Mouse (Mus musculus) forebrain, embryonic 12.5 days (tissue): Measurements from ENCODE around the gene Ldah. TPM values are rescaled to one million over a fixed set of nuclear protein-coding genes. Genes with fewer than 3 reads are reported as not detected.

Experiments
- ATAC-seq: fragments of 200-750 bp; cut with Nextera tagmentation; 2 replicates; pipeline ENCODE4 v1.8.0; 2017; ENCODE audit warnings: moderate TSS enrichment; ENCODE audit not compliant: low FRiP score
- H3K27ac ChIP-seq: fragments of 300-500 bp; sonication (generic); 2 replicates; pipeline ENCODE4 v1.5.1; 2016; ENCODE audit warnings: mild to moderate bottlenecking
- H3K27me3 ChIP-seq: fragments of 300-500 bp; sonication (generic); 2 replicates; pipeline ENCODE4 v1.6.1; 2016; ENCODE audit warnings: mild to moderate bottlenecking
- H3K36me3 ChIP-seq: fragments of 300-500 bp; sonication (generic); replicated peaks from 2 replicates; pipeline ENCODE4 v1.6.1; 2016; ENCODE audit warnings: mild to moderate bottlenecking
- H3K4me1 ChIP-seq: fragments of 300-500 bp; sonication (generic); 2 replicates; pipeline ENCODE4 v1.6.1; 2016
- H3K4me2 ChIP-seq: fragments of 300-500 bp; sonication (generic); 2 replicates; pipeline ENCODE4 v1.6.1; 2016; ENCODE audit warnings: mild to moderate bottlenecking, moderate library complexity
- H3K4me3 ChIP-seq: fragments of 300-500 bp; sonication (generic); replicated peaks from 2 replicates; pipeline ENCODE4 v1.5.1; 2016; ENCODE audit warnings: mild to moderate bottlenecking
- H3K9ac ChIP-seq: fragments of 300-500 bp; sonication (generic); 2 replicates; pipeline ENCODE4 v1.6.1; 2016; ENCODE audit warnings: mild to moderate bottlenecking
- H3K9me3 ChIP-seq: fragments of 300-500 bp; sonication (generic); 2 replicates; pipeline ENCODE4 v1.6.1; 2016
- WGBS: fragments of 180-500 bp; shearing (Covaris S2); methylation state at CpG from one replicate; pipeline ENCODE4 v1.1.7; 2016; 5-methylcytosine and 5-hydroxymethylcytosine counted together
- polyA plus RNA-seq: library from polyadenylated mRNA; unstranded; fragments of >200 nt; fragmentation: Nextera tagmentation; extraction: Ambion mirVana; gene quantifications from 2 replicates; pipeline ENCODE4 v1.2.1, GENCODE M21; 2016

The Ldah gene
- polyA plus RNA-seq, 1 experiment from 2014 or later, result 70.3 TPM

- no peaks in the 10 kb centered on the region for H3K9me3 ChIP-seq
- H3K4me3 ChIP-seq, result no peak overlapping the region
- no peak overlapping the region for H3K4me2 ChIP-seq
- peaks cover 5% of the 10 kb centered on the region; the same call in 1 of the 2 replicates for H3K36me3 ChIP-seq
- no peak overlapping the region for H3K27ac ChIP-seq
- H3K4me1 ChIP-seq, result no peaks in the 10 kb centered on the region
- WGBS, result 99% methylated on average over 3 of the region's 3 CpGs
- no peak overlapping the region for H3K9ac ChIP-seq
- no peaks in the 10 kb centered on the region for H3K27me3 ChIP-seq
- ATAC-seq, result no peak
Observed at GRCm38 (mm10) chr12:8231101-8231500, 23.2 kb downstream of the Ldah start.

DNA sequence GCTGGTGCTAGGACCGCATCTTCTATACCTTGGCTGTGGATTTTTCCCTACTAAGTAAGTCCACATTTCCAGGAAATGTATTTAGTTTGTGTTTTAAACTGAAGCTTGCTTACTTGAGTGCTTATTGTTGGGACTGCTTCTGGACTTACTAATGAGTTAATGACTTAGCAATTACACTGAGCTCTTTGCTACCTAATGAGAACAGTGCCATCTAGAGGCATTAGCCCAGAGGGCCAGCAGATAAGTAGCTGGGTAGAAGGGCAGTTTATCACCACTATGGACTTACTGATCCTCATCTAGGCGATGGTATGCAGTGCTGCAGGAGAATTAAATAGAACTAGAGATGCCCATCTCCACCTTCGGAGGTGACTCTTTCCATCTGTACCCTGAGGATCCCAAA, 24.8 kb downstream of the Ldah start:
- WGBS, result 83% methylated on average over 3 of the region's 3 CpGs
- Histone ChIP-seq H3K36me3 (peaks cover 5% of the 10 kb centered on the region; the same call in 1 of the 2 replicates), H3K9ac (no peak overlapping the region), H3K4me1 (no peaks in the 10 kb centered on the region), H3K27ac (no peak overlapping the region), H3K4me2 (no peak overlapping the region), H3K27me3 (no peaks in the 10 kb centered on the region), H3K4me3 (no peak overlapping the region), H3K9me3 (no peaks in the 10 kb centered on the region)
- no peak for ATAC-seq

GRCm38 (mm10) chr12:8242181-8242580, 34.3 kb downstream of the Ldah start:
- Histone ChIP-seq H3K4me1 (no peaks in the 10 kb centered on the region), H3K4me3 (no peak overlapping the region), H3K4me2 (no peak overlapping the region), H3K27ac (no peak overlapping the region), H3K9me3 (no peaks in the 10 kb centered on the region), H3K27me3 (no peaks in the 10 kb centered on the region), H3K36me3 (0 out of 2 replicates have a peak, but pooled peaks cover 4% of the 10 kb centered on the region), H3K9ac (no peak overlapping the region)
- no peak for ATAC-seq
- WGBS, result 85% methylated on average over 3 of the region's 3 CpGs

DNA sequence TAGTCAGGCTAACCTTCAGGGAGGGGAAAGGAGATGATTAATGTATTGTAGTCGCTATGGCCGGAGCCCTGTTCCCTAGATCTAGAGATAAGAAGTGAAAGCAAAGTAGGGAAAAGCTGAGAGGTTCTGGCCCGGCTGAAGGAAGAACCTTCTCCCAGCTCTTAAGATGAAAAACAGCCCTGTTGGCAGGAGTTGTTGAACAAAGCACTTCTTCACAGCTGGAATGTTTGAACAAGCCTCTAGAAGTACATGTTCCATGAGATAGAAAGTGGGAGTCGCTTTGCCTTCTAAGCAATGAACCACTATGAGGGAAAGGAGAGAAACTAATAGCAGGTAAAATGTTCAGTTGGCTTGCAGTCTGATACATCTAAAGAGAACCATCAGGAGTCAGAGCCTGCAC, 36.8 kb downstream of the Ldah start:
- H3K4me1 ChIP-seq, result no peaks in the 10 kb centered on the region
- no peaks in the 10 kb centered on the region for H3K27me3 ChIP-seq
- 0 out of 2 replicates have a peak, but pooled peaks cover 4% of the 10 kb centered on the region for H3K36me3 ChIP-seq
- H3K9ac ChIP-seq, result no peak overlapping the region
- H3K9me3 ChIP-seq, result no peaks in the 10 kb centered on the region
- H3K4me2 ChIP-seq, result no peak overlapping the region
- H3K4me3 ChIP-seq, result no peak overlapping the region
- WGBS, result 87% methylated on average over 4 of the region's 4 CpGs
- H3K27ac ChIP-seq, result no peak overlapping the region
- ATAC-seq, result no peak

DNA sequence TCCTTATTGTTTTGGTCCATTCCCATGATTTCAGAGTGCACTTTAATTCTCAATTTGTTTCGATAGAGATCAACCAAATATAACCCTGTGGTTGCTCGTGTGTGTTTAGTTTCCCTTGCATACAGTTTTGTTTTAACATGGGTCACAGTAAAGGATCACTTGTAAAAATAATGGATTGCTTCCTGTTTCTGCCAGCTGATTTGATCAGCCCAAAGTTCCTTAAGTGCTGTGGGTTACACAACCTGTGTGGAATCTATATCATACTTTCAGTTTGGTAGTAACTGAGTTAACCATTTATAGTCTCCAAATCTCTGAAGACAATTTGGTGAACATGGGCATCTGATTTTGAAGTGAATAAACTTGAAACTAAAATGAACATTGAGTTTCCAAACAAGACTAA, 52.4 kb downstream of the Ldah start:
- Histone ChIP-seq H3K27ac (no peak overlapping the region), H3K9ac (no peak overlapping the region), H3K4me2 (no peak overlapping the region), H3K9me3 (no peaks in the 10 kb centered on the region), H3K36me3 (no peaks in the 10 kb centered on the region), H3K27me3 (no peaks in the 10 kb centered on the region), H3K4me1 (no peaks in the 10 kb centered on the region), H3K4me3 (no peak overlapping the region)
- WGBS, result 81% methylated on average over 2 of the region's 2 CpGs
- ATAC-seq, result no peak

DNA sequence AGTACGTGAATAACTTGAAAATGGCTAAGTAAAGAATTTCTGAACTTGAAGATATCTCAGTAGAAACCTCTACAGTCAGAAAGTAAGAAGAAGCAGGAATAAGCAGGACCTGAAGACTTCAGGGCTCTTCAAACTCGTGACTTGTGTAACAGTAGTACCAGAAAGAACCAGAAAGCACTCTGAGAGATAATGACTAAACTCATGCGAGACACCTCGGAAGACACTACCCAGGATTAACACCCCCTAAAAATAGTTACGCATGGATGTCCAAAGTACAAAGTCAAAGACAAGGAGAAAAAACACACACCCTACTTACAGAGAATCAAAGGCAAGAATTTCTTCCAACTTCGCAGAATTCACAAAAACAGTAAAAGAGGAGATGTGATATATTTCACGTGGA, 58.4 kb downstream of the Ldah start:
- Histone ChIP-seq H3K27ac (no peak overlapping the region), H3K4me3 (no peak overlapping the region), H3K27me3 (no peaks in the 10 kb centered on the region), H3K9ac (no peak overlapping the region), H3K9me3 (no peaks in the 10 kb centered on the region), H3K4me1 (no peaks in the 10 kb centered on the region), H3K36me3 (no peaks in the 10 kb centered on the region; the same call in 1 of the 2 replicates), H3K4me2 (no peak overlapping the region)
- 90% methylated on average over 7 of the region's 7 CpGs for WGBS
- no peak for ATAC-seq

- Histone ChIP-seq H3K4me2 (no peak overlapping the region), H3K27me3 (no peaks in the 10 kb centered on the region), H3K4me1 (no peaks in the 10 kb centered on the region), H3K36me3 (no peaks in the 10 kb centered on the region; the same call in 1 of the 2 replicates), H3K9me3 (no peaks in the 10 kb centered on the region), H3K4me3 (no peak overlapping the region), H3K9ac (no peak overlapping the region), H3K27ac (no peak overlapping the region)
- WGBS, result 95% methylated on average over 11 of the region's 11 CpGs
- ATAC-seq, result no peak
Observed at GRCm38 (mm10) chr12:8269627-8270026, 61.7 kb downstream of the Ldah start.

DNA sequence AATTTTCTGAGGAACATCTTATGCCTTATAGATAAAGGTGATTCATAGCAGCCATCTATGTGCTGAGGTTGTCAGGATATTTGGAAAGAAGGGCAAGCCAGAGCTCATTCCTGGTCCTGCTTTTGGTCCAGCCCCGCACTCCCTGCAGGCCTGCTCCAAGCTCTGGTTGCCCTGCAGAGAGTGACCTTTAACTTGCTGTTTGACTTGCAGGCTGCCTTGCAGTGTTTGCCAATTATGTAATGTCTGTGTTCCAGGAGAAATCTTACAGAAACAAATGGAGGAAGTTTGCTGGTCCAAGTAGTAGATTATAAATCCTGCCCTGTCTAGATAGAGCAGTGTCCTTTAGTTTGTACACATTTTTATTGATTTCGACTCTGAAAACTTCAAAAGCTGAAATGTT, 63.5 kb downstream of the Ldah start:
- Histone ChIP-seq H3K27ac (no peak overlapping the region), H3K4me2 (no peak overlapping the region), H3K9me3 (no peaks in the 10 kb centered on the region), H3K4me3 (no peak overlapping the region), H3K27me3 (no peaks in the 10 kb centered on the region), H3K9ac (no peak overlapping the region), H3K4me1 (no peaks in the 10 kb centered on the region), H3K36me3 (no peaks in the 10 kb centered on the region; the same call in 1 of the 2 replicates)
- ATAC-seq, result no peak
- 87% methylated on average over 2 of the region's 2 CpGs for WGBS

GRCm38 (mm10) chr12:8273471-8274171, 65.7 kb downstream of the Ldah start:
- 98% methylated on average over 6 of the region's 6 CpGs for WGBS
- Histone ChIP-seq H3K9ac (no peak overlapping the region), H3K36me3 (no peaks in the 10 kb centered on the region; the same call in 1 of the 2 replicates), H3K4me1 (no peaks in the 10 kb centered on the region), H3K27ac (no peak overlapping the region), H3K4me2 (no peak overlapping the region), H3K27me3 (no peaks in the 10 kb centered on the region), H3K9me3 (no peaks in the 10 kb centered on the region), H3K4me3 (no peak overlapping the region)
- no peak for ATAC-seq

GRCm38 (mm10) chr12:8275424-8275823, 67.5 kb downstream of the Ldah start:
- no peaks in the 10 kb centered on the region for H3K9me3 ChIP-seq
- no peak overlapping the region for H3K9ac ChIP-seq
- H3K27ac ChIP-seq, result no peak overlapping the region
- peaks cover 3% of the 10 kb centered on the region; the same call in 1 of the 2 replicates for H3K36me3 ChIP-seq
- no peak overlapping the region for H3K4me3 ChIP-seq
- WGBS, result 92% methylated on average over 4 of the region's 4 CpGs
- no peaks in the 10 kb centered on the region for H3K4me1 ChIP-seq
- ATAC-seq, result no peak
- H3K27me3 ChIP-seq, result no peaks in the 10 kb centered on the region
- H3K4me2 ChIP-seq, result no peak overlapping the region

DNA sequence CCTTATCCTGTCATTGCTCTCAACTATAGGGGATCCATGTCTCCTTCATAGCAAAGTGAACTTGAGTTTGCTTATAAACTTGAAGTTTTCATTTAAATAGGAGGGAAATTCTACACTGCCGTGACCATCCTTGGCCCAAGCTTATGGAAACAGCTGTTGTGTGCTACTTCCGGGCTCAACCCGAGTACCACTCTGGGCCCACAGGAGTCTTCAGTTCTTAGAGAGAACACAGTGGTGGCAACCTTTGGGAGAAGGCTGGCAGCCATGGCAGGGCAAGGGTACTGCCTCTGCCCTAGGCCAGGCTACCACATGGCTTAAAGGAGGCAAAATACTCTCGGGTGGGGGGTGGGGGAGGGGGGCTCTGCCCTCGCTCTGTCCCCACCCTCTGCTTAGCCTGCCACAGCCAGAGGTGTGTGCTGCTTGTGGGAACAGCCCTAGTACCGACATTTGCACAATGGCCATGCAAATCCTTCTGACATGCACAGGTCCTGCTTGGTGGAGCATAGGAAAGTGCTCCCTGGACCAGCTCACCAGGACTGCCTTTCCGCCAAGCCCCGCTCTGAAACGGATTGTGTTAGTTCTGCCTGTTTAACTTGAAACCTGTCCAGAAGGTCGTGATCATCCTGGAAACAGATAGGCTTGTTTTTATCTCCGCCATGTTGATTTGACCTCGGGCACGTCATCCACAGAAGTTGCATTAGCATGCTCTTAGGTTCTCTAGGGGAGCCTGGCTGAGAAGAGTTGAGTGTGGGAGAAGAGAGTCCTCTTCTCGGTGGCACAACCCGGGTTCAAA, 73.5 kb downstream of the Ldah start:
- H3K36me3 ChIP-seq, result peaks cover 10% of the 10 kb centered on the region; the same call in 1 of the 2 replicates
- H3K4me1 ChIP-seq, result no peaks in the 10 kb centered on the region
- H3K27ac ChIP-seq, result no peak overlapping the region
- no peak overlapping the region for H3K4me2 ChIP-seq
- no peak for ATAC-seq
- H3K9me3 ChIP-seq, result no peaks in the 10 kb centered on the region
- no peaks in the 10 kb centered on the region for H3K27me3 ChIP-seq
- no peak overlapping the region for H3K4me3 ChIP-seq
- no peak overlapping the region for H3K9ac ChIP-seq
- WGBS, result 87% methylated on average over 15 of the region's 15 CpGs

DNA sequence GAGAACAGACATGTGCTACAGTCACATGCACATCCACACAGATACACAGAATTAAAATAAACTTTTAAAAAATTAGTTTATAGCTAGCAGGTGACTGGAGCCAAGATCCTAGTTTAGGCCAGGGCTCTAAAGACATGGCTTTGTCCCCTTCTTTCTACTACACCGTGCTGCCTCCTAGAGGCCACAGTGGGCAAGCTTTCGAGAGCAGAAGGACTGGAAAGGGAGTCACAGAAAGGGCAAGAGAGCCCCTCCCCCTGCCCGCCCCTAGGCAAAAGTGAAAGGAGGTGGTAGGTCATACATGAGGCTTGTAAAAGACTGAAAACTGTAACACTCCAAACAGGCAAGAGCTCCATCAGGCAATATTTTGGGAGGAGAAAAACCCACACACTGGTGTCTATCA, 80.1 kb downstream of the Ldah start:
- WGBS, result 76% methylated on average over 3 of the region's 3 CpGs
- no peak for ATAC-seq
- Histone ChIP-seq H3K4me1 (peaks cover 6% of the 10 kb centered on the region), H3K4me2 (no peak overlapping the region), H3K27ac (no peak overlapping the region), H3K9ac (no peak overlapping the region), H3K4me3 (no peak overlapping the region), H3K36me3 (peaks cover 4% of the 10 kb centered on the region), H3K27me3 (peaks cover 12% of the 10 kb centered on the region; the same call in 1 of the 2 replicates), H3K9me3 (no peaks in the 10 kb centered on the region)
